Mouse (Mus musculus) lung, postnatal 4 days (tissue): Measurements from ENCODE around the gene Tarbp1.

ENCODE experiments used
- DNase-seq, 2 experiments: peaks; one replicate each; pipeline ENCODE4 v3.0.0; 2021

Gene Tarbp1

DNA sequence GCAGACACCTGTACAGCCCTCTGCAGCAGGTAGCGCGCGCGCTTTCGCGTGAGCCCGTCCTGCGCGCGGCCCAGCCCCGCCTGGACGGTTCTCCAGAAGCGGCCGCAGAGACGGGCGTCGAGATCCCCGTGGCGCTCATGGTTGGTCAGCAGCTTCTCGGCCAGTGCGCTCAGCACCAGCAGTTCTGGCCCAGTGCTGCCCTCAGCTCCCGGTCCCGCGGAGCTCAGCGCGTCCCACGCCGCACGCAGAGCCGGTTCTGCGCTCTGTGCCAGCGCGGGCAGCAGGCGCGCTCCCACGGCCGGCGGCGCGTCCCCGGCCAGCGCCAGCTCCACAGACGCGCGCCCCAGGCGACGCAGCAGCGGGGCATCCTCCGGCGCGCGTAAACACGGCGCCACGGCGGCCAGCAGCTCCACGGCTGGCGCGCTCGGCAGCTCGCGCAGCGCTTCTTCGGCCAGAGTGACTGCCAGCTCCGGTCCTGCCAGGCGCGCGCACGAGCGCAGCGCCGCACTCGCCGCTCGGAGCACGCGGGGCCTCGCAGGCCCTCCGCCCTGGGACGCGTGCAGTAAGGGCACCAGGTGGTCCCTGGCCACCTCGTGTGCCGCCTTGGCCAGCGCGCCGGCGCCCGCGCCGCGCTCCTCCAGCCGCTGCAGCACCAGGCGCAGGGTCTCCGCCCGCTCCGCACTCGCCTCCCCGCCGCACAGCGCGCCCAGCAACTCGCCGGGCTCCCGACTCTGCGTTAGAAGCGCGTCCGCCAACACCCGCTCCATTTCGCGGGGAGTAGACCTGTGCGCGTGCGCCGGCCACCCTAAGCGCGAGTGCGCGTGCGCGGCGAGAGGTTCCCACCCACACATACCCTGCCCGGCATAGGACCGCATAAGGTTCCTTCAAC lies at the start of gene Tarbp1:
Gene Tarbp1 (minus strand): TSS at position 767 of the 889 bp plus-strand sequence.
- peak; percentile 92 to 94 for DNase-seq

DNA sequence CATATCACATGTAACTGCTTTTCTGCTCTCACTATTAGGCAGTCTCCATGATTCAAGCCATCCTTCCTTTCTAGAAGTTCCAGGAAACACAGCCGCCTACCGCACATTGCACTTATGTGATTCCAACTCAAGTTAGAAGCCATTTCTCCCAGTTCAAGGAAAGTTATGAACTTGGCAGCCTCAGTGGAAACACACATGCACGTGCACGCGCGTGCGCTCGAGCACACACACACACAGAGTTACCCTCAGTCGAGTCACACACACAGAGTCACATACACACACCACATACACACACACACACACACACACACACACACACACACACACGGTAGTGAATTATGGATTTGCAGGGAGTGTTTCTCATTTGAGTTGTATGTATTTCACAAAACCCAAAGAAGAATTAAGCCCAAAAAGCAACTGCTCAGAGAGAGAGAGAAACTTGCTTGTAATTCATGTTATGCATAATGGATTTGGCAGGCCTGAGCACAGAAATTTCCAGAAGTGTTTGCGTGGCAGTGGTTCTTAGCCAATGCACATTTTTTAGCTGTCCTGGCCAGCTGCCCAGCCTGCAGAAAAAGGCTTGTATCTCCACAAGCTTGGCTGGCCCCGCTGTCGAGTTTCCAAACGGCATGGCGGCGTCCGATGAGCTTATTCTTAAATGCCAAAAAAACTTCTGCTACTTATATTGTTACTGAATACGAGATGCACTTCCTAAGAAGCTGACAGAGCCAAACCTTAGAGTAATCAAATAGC lies 49.5 kb upstream of the Tarbp1 start:
- DNase-seq: peak; percentile 92 to 97

GRCm38 (mm10) chr8:126523060-126523574 lies 48.3 kb upstream of the Tarbp1 start:
- peak; percentile 60 to 73 for DNase-seq

GRCm38 (mm10) chr8:126519447-126519975 lies 44.6 kb upstream of the Tarbp1 start:
- DNase-seq: no peak

GRCm38 (mm10) chr8:126516620-126517577 lies 42.0 kb upstream of the Tarbp1 start:
- peak; percentile 97 to 98 for DNase-seq

- DNase-seq: peak in 1 of 2 experiments; percentile 61
Measured at GRCm38 (mm10) chr8:126514011-126514964, 39.4 kb upstream of the Tarbp1 start.

- DNase-seq: no peak
Measured at GRCm38 (mm10) chr8:126510866-126511265, 36.0 kb upstream of the Tarbp1 start.

- DNase-seq: no peak
Measured at GRCm38 (mm10) chr8:126509635-126510034, 34.8 kb upstream of the Tarbp1 start.

GRCm38 (mm10) chr8:126508871-126509586 lies 34.2 kb upstream of the Tarbp1 start:
- DNase-seq: no peak

GRCm38 (mm10) chr8:126508221-126508620 lies 33.4 kb upstream of the Tarbp1 start:
- DNase-seq: no peak

GRCm38 (mm10) chr8:126504492-126505182 lies 29.8 kb upstream of the Tarbp1 start:
- DNase-seq: peak in 1 of 2 experiments; percentile 57

DNA sequence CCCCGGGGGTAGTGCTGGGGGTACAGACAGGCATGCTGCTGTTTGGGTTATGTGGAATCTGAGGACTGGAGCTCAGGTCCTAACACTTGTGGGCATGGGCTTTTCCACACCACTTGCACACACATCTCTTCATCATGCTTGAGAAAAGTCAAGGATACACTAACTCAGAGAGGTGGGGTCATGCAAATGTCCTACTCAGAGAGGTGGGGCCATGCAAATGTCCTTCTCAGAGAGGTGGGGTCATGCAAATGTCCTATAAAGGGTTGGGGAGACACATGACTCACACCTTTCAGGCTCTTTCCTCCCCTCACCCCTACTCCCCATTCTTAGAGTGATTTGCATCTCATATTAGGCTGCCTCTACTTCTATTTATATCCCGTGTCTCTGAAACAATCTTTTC lies 27.9 kb upstream of the Tarbp1 start:
- no peak for DNase-seq

DNA sequence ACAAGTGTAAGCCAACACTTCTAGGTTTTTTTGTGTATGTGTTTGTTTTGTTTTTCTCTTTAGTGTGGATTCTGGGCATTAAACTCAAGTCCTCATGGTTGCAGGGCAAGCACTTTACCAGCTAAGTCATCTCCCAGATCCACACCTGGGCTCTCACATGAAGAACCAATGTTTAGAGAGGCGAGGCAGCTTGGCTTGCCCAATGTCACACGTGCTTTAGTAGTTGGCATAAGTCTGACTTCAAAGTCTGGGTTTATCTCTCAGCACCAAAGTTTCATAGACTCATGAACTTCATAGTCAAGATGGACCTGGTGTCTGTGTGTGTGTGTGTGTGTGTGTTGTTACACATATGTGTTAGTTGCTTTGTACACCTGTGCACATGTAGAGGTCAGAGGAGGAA lies 24.5 kb upstream of the Tarbp1 start:
- no peak for DNase-seq

GRCm38 (mm10) chr8:126498465-126498864 lies 23.6 kb upstream of the Tarbp1 start:
- DNase-seq: no peak

- peak; percentile 93 to 94 for DNase-seq
Measured at GRCm38 (mm10) chr8:126497541-126498428, 22.9 kb upstream of the Tarbp1 start.

DNA sequence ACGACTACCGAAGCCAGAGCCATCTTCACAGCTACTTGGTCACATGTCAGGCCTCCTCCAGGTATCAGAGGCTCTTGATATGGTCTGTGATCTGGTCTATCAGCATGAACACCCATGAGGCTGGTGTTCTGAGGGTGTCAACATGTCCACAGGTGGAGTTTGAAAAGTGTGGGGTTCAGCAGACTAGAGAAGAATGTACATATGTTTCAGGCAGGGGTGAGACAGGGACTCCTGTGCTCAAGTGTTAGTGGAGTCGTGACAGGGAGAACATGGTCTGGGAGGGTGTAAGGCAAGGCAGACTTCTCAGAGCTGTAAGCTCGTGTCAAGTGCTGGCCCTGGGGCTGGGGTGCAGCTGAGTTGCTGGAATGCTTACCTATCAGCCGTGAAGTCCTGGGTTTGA lies 22.1 kb upstream of the Tarbp1 start:
- DNase-seq: no peak

DNA sequence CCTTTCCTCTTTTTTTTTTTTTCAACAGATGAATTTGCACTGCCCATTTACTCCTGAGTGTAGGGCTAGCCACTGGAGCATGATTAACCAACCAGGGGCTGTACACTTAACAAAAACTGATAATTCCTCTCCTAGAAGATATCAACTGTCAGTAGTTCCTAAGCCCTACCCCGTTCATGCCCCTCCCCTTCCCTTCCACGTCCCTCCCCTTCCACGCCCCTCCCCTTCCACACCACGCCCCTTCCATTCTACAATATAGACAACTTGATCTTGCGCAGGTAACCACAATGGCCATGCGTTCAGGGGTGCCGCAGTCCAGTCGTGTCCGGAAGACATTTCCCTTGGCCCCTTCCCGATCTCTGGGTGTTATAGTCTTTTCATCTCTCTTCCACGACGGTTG lies 20.6 kb upstream of the Tarbp1 start:
- no peak for DNase-seq
